Mouse (Mus musculus) MEL (cell line): ENCODE results near the gene Mapk8ip1.

ENCODE experiments used
- CTCF ChIP-seq, 3 experiments: IDR thresholded peaks in 2 of 3; conservative IDR thresholded peaks in 1 of 3; 2 replicates each; pipeline ENCODE4 v1.5.1; 2011 to 2012; ENCODE audit warnings: low read length in 3 of 3, low read depth in 2 of 3, mild to moderate bottlenecking in 2 of 3, improper control_type of control experiment in 1 of 3, inconsistent platforms in 1 of 3, mixed read lengths in 1 of 3, moderate library complexity in 1 of 3; ENCODE audit not compliant: control insufficient read depth in 1 of 3, insufficient read depth in 1 of 3, poor library complexity in 1 of 3, severe bottlenecking in 1 of 3
- EP300 ChIP-seq, 2 experiments: IDR thresholded peaks; 2 replicates each; pipeline ENCODE4 v1.6.1; 2011; ENCODE audit warnings: improper control_type of control experiment in 2 of 2, low read length in 2 of 2, low read depth in 1 of 2, mild to moderate bottlenecking in 1 of 2
- GATA1 ChIP-seq: IDR thresholded peaks from 2 replicates; pipeline ENCODE4 v1.6.1; 2011; ENCODE audit warnings: low read depth, low read length, improper control_type of control experiment
- HCFC1 ChIP-seq: IDR thresholded peaks from 2 replicates; pipeline ENCODE4 v1.6.1; 2012; ENCODE audit warnings: low read depth, mild to moderate bottlenecking, inconsistent platforms, low read length, improper control_type of control experiment, moderate library complexity
- MAX ChIP-seq: IDR thresholded peaks from 2 replicates; pipeline ENCODE4 v1.6.1; 2011; ENCODE audit warnings: low read length, improper control_type of control experiment
- MAZ ChIP-seq: IDR thresholded peaks from 2 replicates; pipeline ENCODE4 v1.6.1; 2012; ENCODE audit warnings: low read depth, mild to moderate bottlenecking, inconsistent platforms, low read length, improper control_type of control experiment
- MYC ChIP-seq: IDR thresholded peaks from 2 replicates; pipeline ENCODE4 v1.6.1; 2011; ENCODE audit warnings: low read depth, mild to moderate bottlenecking, low read length, improper control_type of control experiment, moderate library complexity
- POLR2A ChIP-seq, 2 experiments: IDR thresholded peaks; 2 replicates each; pipeline ENCODE4 v1.6.1; 2011 to 2012; ENCODE audit warnings: low read length in 2 of 2, mild to moderate bottlenecking in 2 of 2, control low read depth in 1 of 2, improper control_type of control experiment in 1 of 2, low read depth in 1 of 2, moderate library complexity in 1 of 2; ENCODE audit not compliant: control insufficient read depth in 1 of 2, insufficient read depth in 1 of 2, poor library complexity in 1 of 2
- RAD21 ChIP-seq: IDR thresholded peaks from 2 replicates; pipeline ENCODE4 v1.6.1; 2011; ENCODE audit warnings: mild to moderate bottlenecking, low read depth, low read length, improper control_type of control experiment
- TBP ChIP-seq: IDR thresholded peaks from 2 replicates; pipeline ENCODE4 v1.8.0; 2011; ENCODE audit warnings: low read depth, low read length, improper control_type of control experiment
- TCF12 ChIP-seq: IDR thresholded peaks from 2 replicates; pipeline ENCODE4 v1.6.1; 2014; ENCODE audit warnings: low read depth, mild to moderate bottlenecking, inconsistent platforms, low read length, improper control_type of control experiment, moderate library complexity
- USF2 ChIP-seq, 2 experiments: IDR thresholded peaks; 2 replicates each; pipeline ENCODE4 v1.6.1; 2011 to 2012; ENCODE audit warnings: improper control_type of control experiment in 2 of 2, low read length in 2 of 2, borderline replicate concordance in 1 of 2, inconsistent platforms in 1 of 2, low read depth in 1 of 2, mild to moderate bottlenecking in 1 of 2; ENCODE audit not compliant: insufficient read depth in 1 of 2

GRCm38 (mm10) chr2:92350686-92351085, 50.4 kb downstream of the Mapk8ip1 start:
- TF ChIP-seq CTCF (IDR thresholded peaks at IDR 0.05 in 2 of 3, conservative IDR thresholded peaks at IDR 0.05 in 1 of 3; ENCODE audit: control insufficient read depth in 1 of 3, insufficient read depth in 1 of 3, low read depth in 2 of 3, low read length in 3 of 3, poor library complexity in 1 of 3, severe bottlenecking in 1 of 3) (no peak), POLR2A (IDR thresholded peaks at IDR 0.05; ENCODE audit: control insufficient read depth in 1 of 2, insufficient read depth in 1 of 2, low read depth in 1 of 2, low read length in 2 of 2, poor library complexity in 1 of 2) (no peak), TCF12 (no peak), MAX (no peak), MAZ (no peak), GATA1 (no peak), USF2 (IDR thresholded peaks at IDR 0.05; ENCODE audit: borderline replicate concordance in 1 of 2, insufficient read depth in 1 of 2, low read depth in 1 of 2, low read length in 2 of 2) (no peak), HCFC1 (no peak), RAD21 (no peak), EP300 (IDR thresholded peaks at IDR 0.05; ENCODE audit: low read depth in 1 of 2, low read length in 2 of 2) (no peak), MYC (no peak), TBP (no peak)
